Mouse (Mus musculus) neural tube, postnatal 0 days (tissue): Measurements from ENCODE around the gene Chst7. TPM values are rescaled to one million over a fixed set of nuclear protein-coding genes. Genes with fewer than 3 reads are reported as not detected.

Experiments
- polyA plus RNA-seq: library from polyadenylated mRNA; unstranded; fragments of >200 nt; fragmentation: Nextera tagmentation; extraction: Ambion mirVana; gene quantifications from 2 replicates; pipeline ENCODE4 v1.2.1, GENCODE M21; 2015

The Chst7 gene
- 5.8 and 6.3 TPM in 2 replicates for polyA plus RNA-seq

GRCm38 (mm10) chrX:20059381-20059971, at the start of gene Chst7:
TSS of gene Chst7 (plus strand) at chrX:20059560.

Other genes starting within 250 kb of the Chst7 start
- 11.6 and 15.6 TPM in 2 replicates for gene Slc9a7, start 232.2 kb downstream of the Chst7 start, polyA plus RNA-seq